Mouse (Mus musculus) intestine, embryonic 16.5 days (tissue): ENCODE measurements around the gene Olah. TPM values are rescaled to one million over a fixed set of nuclear protein-coding genes. Genes with fewer than 3 reads are reported as not detected.

ENCODE experiments used
- ATAC-seq: fragments of 200-750 bp; cut with Nextera tagmentation; 2 replicates; pipeline ENCODE4 v1.8.0; 2017; ENCODE audit warnings: moderate TSS enrichment, moderate library complexity
- H3K27ac ChIP-seq: fragments of 300-500 bp; sonication (generic); 2 replicates; pipeline ENCODE4 v1.5.1; 2014; ENCODE audit warnings: mild to moderate bottlenecking, low read length
- H3K27me3 ChIP-seq: fragments of 300-500 bp; sonication (generic); replicated peaks from 2 replicates; pipeline ENCODE4 v1.6.1; 2014; ENCODE audit warnings: low read length, control low read depth, mixed read lengths; ENCODE audit not compliant: control insufficient read depth, insufficient read depth
- H3K36me3 ChIP-seq: fragments of 300-500 bp; sonication (generic); 2 replicates; pipeline ENCODE4 v1.6.1; 2014; ENCODE audit warnings: low read length, control low read depth; ENCODE audit not compliant: control insufficient read depth, insufficient read depth
- H3K4me1 ChIP-seq: fragments of 300-500 bp; sonication (generic); 2 replicates; pipeline ENCODE4 v1.6.1; 2014; ENCODE audit warnings: low read length, control low read depth, mixed read lengths; ENCODE audit not compliant: control insufficient read depth, insufficient read depth
- H3K4me2 ChIP-seq: fragments of 300-500 bp; sonication (generic); 2 replicates; pipeline ENCODE4 v1.6.1; 2014; ENCODE audit warnings: low read depth, low read length, control low read depth
- H3K4me3 ChIP-seq: fragments of 300-500 bp; sonication (generic); 2 replicates; pipeline ENCODE4 v1.5.1; 2014; ENCODE audit warnings: mild to moderate bottlenecking, low read length
- H3K9ac ChIP-seq: fragments of 300-500 bp; sonication (generic); 2 replicates; pipeline ENCODE4 v1.6.1; 2014; ENCODE audit warnings: low read depth, low read length
- H3K9me3 ChIP-seq: fragments of 300-500 bp; sonication (generic); 2 replicates; pipeline ENCODE4 v1.6.1; 2016; ENCODE audit warnings: low read length, control low read depth; ENCODE audit not compliant: control insufficient read depth
- WGBS: fragments of 180-500 bp; shearing (Covaris S2); extraction: QIAGEN DNeasy Blood & Tissue Kit; methylation state at CpG from one replicate; pipeline ENCODE4 v1.1.7; 2014; 5-methylcytosine and 5-hydroxymethylcytosine counted together
- polyA plus RNA-seq: library from polyadenylated mRNA; unstranded; fragments of >200 nt; fragmentation: Nextera tagmentation; extraction: Ambion mirVana; gene quantifications from 2 replicates; pipeline ENCODE4 v1.2.1, GENCODE M21; 2015

Gene Olah
- polyA plus RNA-seq, 1 experiment from 2014 or later: not detected

GRCm38 (mm10) chr2:3361067-3361466 is 35.9 kb downstream of the Olah start:
- no peaks in the 10 kb centered on the region for H3K27me3 ChIP-seq
- 78% methylated on average over 3 of the region's 3 CpGs for WGBS
- no peak for ATAC-seq
- no peaks in the 10 kb centered on the region for H3K9me3 ChIP-seq
- no peak overlapping the region for H3K4me3 ChIP-seq
- H3K4me2 ChIP-seq: no peak overlapping the region
- no peak overlapping the region for H3K27ac ChIP-seq
- no peaks in the 10 kb centered on the region for H3K4me1 ChIP-seq
- no peaks in the 10 kb centered on the region for H3K36me3 ChIP-seq
- H3K9ac ChIP-seq: no peak overlapping the region

- H3K9me3 ChIP-seq: no peaks in the 10 kb centered on the region
- H3K4me1 ChIP-seq: no peaks in the 10 kb centered on the region
- no peak overlapping the region for H3K27ac ChIP-seq
- no peaks in the 10 kb centered on the region for H3K36me3 ChIP-seq
- no peak overlapping the region for H3K9ac ChIP-seq
- H3K4me3 ChIP-seq: no peak overlapping the region
- WGBS: 72% methylated on average over 3 of the region's 3 CpGs
- ATAC-seq: no peak
- H3K4me2 ChIP-seq: no peak overlapping the region
- no peaks in the 10 kb centered on the region for H3K27me3 ChIP-seq
Observed at GRCm38 (mm10) chr2:3357887-3358286, 39.1 kb downstream of the Olah start.

GRCm38 (mm10) chr2:3356311-3356710 is 40.7 kb downstream of the Olah start:
- no peaks in the 10 kb centered on the region for H3K4me1 ChIP-seq
- H3K4me3 ChIP-seq: no peak overlapping the region
- H3K9me3 ChIP-seq: no peaks in the 10 kb centered on the region
- no peak overlapping the region for H3K4me2 ChIP-seq
- no peak overlapping the region for H3K9ac ChIP-seq
- peak; percentile 60 for ATAC-seq
- no peaks in the 10 kb centered on the region for H3K27me3 ChIP-seq
- 29% methylated on average over 3 of the region's 3 CpGs for whole genome bisulfite sequencing
- no peaks in the 10 kb centered on the region for H3K36me3 ChIP-seq
- H3K27ac ChIP-seq: no peak overlapping the region

- H3K4me1 ChIP-seq: no peaks in the 10 kb centered on the region
- no peak overlapping the region for H3K4me2 ChIP-seq
- H3K27me3 ChIP-seq: no peaks in the 10 kb centered on the region
- ATAC-seq: no peak
- H3K36me3 ChIP-seq: no peaks in the 10 kb centered on the region
- H3K9ac ChIP-seq: no peak overlapping the region
- H3K4me3 ChIP-seq: no peak overlapping the region
- H3K27ac ChIP-seq: no peak overlapping the region
- no peaks in the 10 kb centered on the region for H3K9me3 ChIP-seq
- WGBS: 86% methylated on average over 8 of the region's 8 CpGs
Observed at GRCm38 (mm10) chr2:3355793-3356192, 41.2 kb downstream of the Olah start.

GRCm38 (mm10) chr2:3353160-3353559 is 43.9 kb downstream of the Olah start:
- Histone ChIP-seq H3K4me2 (no peak overlapping the region), H3K27ac (no peak overlapping the region), H3K27me3 (no peaks in the 10 kb centered on the region), H3K4me1 (no peaks in the 10 kb centered on the region), H3K9ac (no peak overlapping the region), H3K36me3 (no peaks in the 10 kb centered on the region), H3K9me3 (no peaks in the 10 kb centered on the region), H3K4me3 (no peak overlapping the region)
- ATAC-seq: no peak

- no peaks in the 10 kb centered on the region for H3K36me3 ChIP-seq
- no peaks in the 10 kb centered on the region for H3K27me3 ChIP-seq
- no peak for ATAC-seq
- H3K27ac ChIP-seq: no peak overlapping the region
- no peak overlapping the region for H3K9ac ChIP-seq
- H3K4me3 ChIP-seq: no peak overlapping the region
- 25% methylated on average over 3 of the region's 3 CpGs for WGBS
- no peaks in the 10 kb centered on the region for H3K4me1 ChIP-seq
- H3K4me2 ChIP-seq: no peak overlapping the region
- no peaks in the 10 kb centered on the region for H3K9me3 ChIP-seq
Observed at GRCm38 (mm10) chr2:3348919-3349318, 48.1 kb downstream of the Olah start.

GRCm38 (mm10) chr2:3348422-3348821 is 48.6 kb downstream of the Olah start:
- H3K9me3 ChIP-seq: no peaks in the 10 kb centered on the region
- no peak for ATAC-seq
- no peak overlapping the region for H3K4me2 ChIP-seq
- H3K27me3 ChIP-seq: no peaks in the 10 kb centered on the region
- no peaks in the 10 kb centered on the region for H3K36me3 ChIP-seq
- no peak overlapping the region for H3K27ac ChIP-seq
- H3K9ac ChIP-seq: no peak overlapping the region
- H3K4me1 ChIP-seq: no peaks in the 10 kb centered on the region
- WGBS: 75% methylated on average over 4 of the region's 4 CpGs
- H3K4me3 ChIP-seq: no peak overlapping the region

GRCm38 (mm10) chr2:3335611-3336301 is 61.3 kb downstream of the Olah start, which contains the start of gene Acbd7:
Gene Acbd7 (plus strand): TSS chr2:3336168.
- peaks cover 10% of the 10 kb centered on the region for H3K4me1 ChIP-seq
- 4% methylated on average over 20 of the region's 20 CpGs for WGBS
- peak within 1 kb of the TSS; percentile 57 for H3K27ac ChIP-seq
- peak within 1 kb of the TSS; percentile 39; the same call in 1 of the 2 replicates for H3K9ac ChIP-seq
- H3K4me2 ChIP-seq: peak within 1 kb of the TSS; percentile 55
- H3K9me3 ChIP-seq: no peaks in the 10 kb centered on the region
- peak; percentile 71 for ATAC-seq
- H3K4me3 ChIP-seq: peak within 1 kb of the TSS; percentile 44
- H3K27me3 ChIP-seq: no peaks in the 10 kb centered on the region
- no peaks in the 10 kb centered on the region for H3K36me3 ChIP-seq

- no peak overlapping the region for H3K4me2 ChIP-seq
- no peak overlapping the region for H3K27ac ChIP-seq
- H3K4me3 ChIP-seq: no peak overlapping the region
- no peaks in the 10 kb centered on the region for H3K27me3 ChIP-seq
- 89% methylated on average over 12 of the region's 12 CpGs for WGBS
- H3K9me3 ChIP-seq: no peaks in the 10 kb centered on the region
- 0 out of 2 replicates have a peak, but pooled peaks cover 3% of the 10 kb centered on the region for H3K36me3 ChIP-seq
- peaks cover 10% of the 10 kb centered on the region for H3K4me1 ChIP-seq
- no peak for ATAC-seq
- no peak overlapping the region for H3K9ac ChIP-seq
Observed at GRCm38 (mm10) chr2:3333761-3334160, 63.2 kb downstream of the Olah start.
